In genomic region chr11:15879136-15879535, GRCm38 (mm10) we compare ENCODE assay signal across 32 mouse cellular contexts.
"Had no signal": no experiment of that assay in that cellular context is flagged by ENCODE, and none has a peak within 500 bp of the region (broad histone marks: within the 10 kb centered on the region; RNA-seq: fewer than 3 reads in every experiment).

No protein-coding gene starts in this region.

- H3K4me1 ChIP-seq: limb, embryonic 10.5 days; limb, embryonic 12.5 days; limb, embryonic 13.5 days; limb, embryonic 15.5 days; liver, embryonic 12.5 days; liver, embryonic 13.5 days; liver, embryonic 15.5 days; lung, embryonic 15.5 days; megakaryocyte, embryonic 14.5 days; midbrain, embryonic 10.5 days; midbrain, embryonic 12.5 days; midbrain, embryonic 13.5 days; midbrain, embryonic 15.5 days; neural tube, embryonic 12.5 days had no signal

- H3K4me2 ChIP-seq: limb, embryonic 12.5 days; limb, embryonic 13.5 days; limb, embryonic 15.5 days; liver, embryonic 11.5 days; liver, embryonic 12.5 days; liver, embryonic 13.5 days; liver, embryonic 15.5 days; lung, embryonic 14.5 days; lung, embryonic 15.5 days; midbrain, embryonic 11.5 days; midbrain, embryonic 12.5 days; midbrain, embryonic 13.5 days; midbrain, embryonic 15.5 days; neural tube, embryonic 12.5 days had no signal

- H3K4me3 ChIP-seq: limb, embryonic 10.5 days; limb, embryonic 12.5 days; limb, embryonic 13.5 days; limb, embryonic 15.5 days; liver, embryonic 12.5 days; liver, embryonic 13.5 days; liver, embryonic 15.5 days; lung, embryonic 15.5 days; megakaryocyte, embryonic 14.5 days; midbrain, embryonic 10.5 days; midbrain, embryonic 12.5 days; midbrain, embryonic 13.5 days; midbrain, embryonic 15.5 days; myocyte; neural tube, embryonic 12.5 days had no signal

- H3K9me3 ChIP-seq: limb, embryonic 10.5 days; limb, embryonic 12.5 days; limb, embryonic 13.5 days; limb, embryonic 15.5 days; liver, embryonic 12.5 days; liver, embryonic 13.5 days; liver, embryonic 15.5 days; lung, embryonic 15.5 days; megakaryocyte, embryonic 14.5 days; midbrain, embryonic 10.5 days; midbrain, embryonic 12.5 days; midbrain, embryonic 13.5 days; midbrain, embryonic 15.5 days; neural tube, embryonic 12.5 days had no signal

- H3K36me3 ChIP-seq: limb, embryonic 10.5 days; limb, embryonic 12.5 days; limb, embryonic 13.5 days; limb, embryonic 15.5 days; liver, embryonic 12.5 days; liver, embryonic 13.5 days; liver, embryonic 15.5 days; lung, embryonic 15.5 days; midbrain, embryonic 10.5 days; midbrain, embryonic 12.5 days; midbrain, embryonic 13.5 days; midbrain, embryonic 15.5 days; neural tube, embryonic 12.5 days had no signal

- ATAC-seq: liver, embryonic 12.5 days; liver, postnatal 0 days; lung, postnatal 0 days; midbrain, embryonic 13.5 days; midbrain, embryonic 15.5 days; midbrain, embryonic 16.5 days had no signal

- H3K27ac ChIP-seq: limb, embryonic 10.5 days; limb, embryonic 12.5 days; limb, embryonic 13.5 days; limb, embryonic 15.5 days; liver, embryonic 12.5 days; liver, embryonic 13.5 days; liver, embryonic 14.5 days; liver, embryonic 15.5 days; lung, embryonic 15.5 days; macrophage; midbrain, embryonic 10.5 days; midbrain, embryonic 12.5 days; midbrain, embryonic 13.5 days; midbrain, embryonic 15.5 days; neural tube, embryonic 12.5 days had no signal

- H3K27me3 ChIP-seq: limb, embryonic 12.5 days; limb, embryonic 13.5 days; limb, embryonic 15.5 days; liver, embryonic 12.5 days; liver, embryonic 13.5 days; liver, embryonic 15.5 days; lung, embryonic 15.5 days; megakaryocyte, embryonic 14.5 days; midbrain, embryonic 12.5 days; midbrain, embryonic 13.5 days; midbrain, embryonic 15.5 days; neural tube, embryonic 12.5 days had no signal

- H3K9ac ChIP-seq: limb, embryonic 12.5 days; limb, embryonic 13.5 days; limb, embryonic 15.5 days; liver, embryonic 12.5 days; liver, embryonic 13.5 days; liver, embryonic 14.5 days; liver, embryonic 15.5 days; liver, postnatal 0 days; lung, embryonic 14.5 days; lung, embryonic 15.5 days; midbrain, embryonic 12.5 days; midbrain, embryonic 13.5 days; midbrain, embryonic 15.5 days; neural tube, embryonic 12.5 days had no signal

- DNase-seq: left cerebral cortex, postnatal 4 days; liver; liver, embryonic 13.5 days; liver, postnatal 0 days; lung, adult 18-20 months; lung, adult 2 months; lung, embryonic 14.5 days; lung, postnatal 10 days; lung, postnatal 14 days; lung, postnatal 36 days; lung, postnatal 4 days; midbrain, embryonic 14.5 days had no signal
